Mouse (Mus musculus) bone marrow, adult 2 months (tissue): ENCODE results near the gene Olfr1412. TPM values are rescaled to one million over a fixed set of nuclear protein-coding genes. Genes with fewer than 3 reads are reported as not detected.

ENCODE experiments used
- H3K27ac ChIP-seq: fragments of 200-500 bp; 2 replicates; pipeline ENCODE4 v1.5.1; 2012; ENCODE audit warnings: low read depth, mild to moderate bottlenecking, control low read depth, inconsistent platforms, low read length; ENCODE audit not compliant: control insufficient read depth, poor library complexity, insufficient read depth
- H3K4me1 ChIP-seq: fragments of 200-500 bp; 2 replicates; pipeline ENCODE4 v1.6.1; 2011; ENCODE audit warnings: low read length; ENCODE audit not compliant: control insufficient read depth, insufficient read depth
- H3K4me3 ChIP-seq: fragments of 200-500 bp; replicated peaks from 2 replicates; pipeline ENCODE3; 2011; ENCODE audit warnings: mild to moderate bottlenecking, low read depth, low read length, control low read depth; ENCODE audit not compliant: control insufficient read depth
- CTCF ChIP-seq: fragments of 200-500 bp; IDR thresholded peaks from 2 replicates; pipeline ENCODE4 v1.5.1; 2011; ENCODE audit warnings: low read length, control low read depth; ENCODE audit not compliant: control insufficient read depth, insufficient read depth
- POLR2A ChIP-seq: fragments of 200-500 bp; IDR thresholded peaks from 2 replicates; pipeline ENCODE4 v1.6.1; 2011; ENCODE audit warnings: low read depth, mild to moderate bottlenecking, control low read depth, low read length, borderline replicate concordance; ENCODE audit not compliant: control insufficient read depth
- WGBS: fragments of 180-500 bp; shearing (Covaris S2); methylation state at CpG from one replicate; pipeline ENCODE4 v1.1.7; 2018; 5-methylcytosine and 5-hydroxymethylcytosine counted together
- polyA plus RNA-seq: library from polyadenylated mRNA; stranded (reverse); fragments of >200 nt; gene quantifications from 2 replicates; pipeline ENCODE4 v1.2.4, GENCODE M21; 2011; ENCODE audit warnings: low replicate concordance; ENCODE audit not compliant: missing spikeins, insufficient read depth, insufficient read length

Olfr1412 gene
- polyA plus RNA-seq, 1 experiment = not detected

DNA sequence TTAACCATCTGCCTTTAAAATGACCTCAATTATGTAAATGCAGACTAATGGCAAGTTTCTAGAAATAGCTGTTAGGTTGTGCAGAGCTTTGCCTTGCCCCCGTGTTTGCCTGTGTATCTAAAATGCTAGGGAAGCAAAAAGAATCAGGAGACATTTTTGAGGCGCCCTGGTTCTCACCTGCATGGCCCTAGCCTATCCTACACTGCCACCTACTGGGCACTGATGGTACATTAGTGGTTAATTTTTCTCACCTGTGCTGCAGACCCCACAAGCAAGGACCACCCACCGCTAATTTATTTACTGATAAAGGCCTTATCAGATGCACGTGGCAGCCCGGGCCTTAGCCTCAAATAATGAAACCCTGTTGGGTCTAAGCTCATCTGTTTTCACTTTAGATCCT is 25.4 kb downstream of the Olfr1412 start:
- Histone ChIP-seq H3K27ac (no peak overlapping the region), H3K4me3 (no peak overlapping the region), H3K4me1 (no peaks in the 10 kb centered on the region)
- WGBS = 4% methylated on average over 5 of the region's 5 CpGs
- peak; percentile 82 for TF ChIP-seq CTCF
- TF ChIP-seq POLR2A = no peak

DNA sequence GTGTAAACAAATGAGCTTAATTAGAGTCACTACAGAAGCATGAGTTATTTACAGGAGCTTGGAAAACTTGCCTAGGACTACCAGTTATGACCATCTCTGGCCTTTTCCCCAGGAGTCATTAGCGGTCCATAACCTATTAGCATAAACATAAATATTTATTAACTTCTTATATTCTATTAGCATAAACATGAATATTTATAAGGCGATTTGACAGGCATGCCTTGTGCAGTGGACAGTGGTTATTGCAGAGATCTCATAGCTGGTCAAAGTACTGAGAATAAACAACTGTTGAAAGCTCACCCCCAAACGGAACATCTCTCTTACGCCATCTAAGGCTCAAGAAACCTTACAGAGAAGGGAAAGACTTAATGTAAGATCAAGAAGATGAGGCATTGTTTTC is 27.6 kb downstream of the Olfr1412 start:
- TF ChIP-seq POLR2A (no peak), CTCF (no peak)
- Histone ChIP-seq H3K27ac (no peak overlapping the region), H3K4me3 (no peak overlapping the region), H3K4me1 (no peaks in the 10 kb centered on the region)
- WGBS = 46% methylated on average over 4 of the region's 4 CpGs

DNA sequence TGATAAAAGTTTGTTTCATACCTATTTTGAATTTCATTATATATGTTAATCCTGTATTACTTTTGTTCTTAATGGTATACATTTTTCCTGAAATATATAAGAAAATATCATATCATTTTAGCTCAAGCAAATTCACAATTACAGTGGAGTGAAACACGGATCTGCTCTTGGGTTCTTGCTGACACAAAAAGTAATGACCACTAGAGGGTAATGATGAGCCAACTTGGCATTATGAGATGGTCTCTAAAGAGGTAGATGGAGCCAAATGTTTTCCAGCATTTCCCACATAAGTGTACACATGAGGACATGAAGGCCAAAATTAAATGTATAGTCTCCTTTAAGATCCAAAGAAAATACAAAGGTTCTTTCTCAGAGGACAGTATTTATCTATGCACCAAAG is 28.9 kb downstream of the Olfr1412 start:
- Histone ChIP-seq H3K4me1 (no peaks in the 10 kb centered on the region), H3K27ac (no peak overlapping the region), H3K4me3 (no peak overlapping the region)
- TF ChIP-seq CTCF = no peak
- TF ChIP-seq POLR2A = no peak
- WGBS = 0% methylated on average over 1 of the region's 1 CpGs

DNA sequence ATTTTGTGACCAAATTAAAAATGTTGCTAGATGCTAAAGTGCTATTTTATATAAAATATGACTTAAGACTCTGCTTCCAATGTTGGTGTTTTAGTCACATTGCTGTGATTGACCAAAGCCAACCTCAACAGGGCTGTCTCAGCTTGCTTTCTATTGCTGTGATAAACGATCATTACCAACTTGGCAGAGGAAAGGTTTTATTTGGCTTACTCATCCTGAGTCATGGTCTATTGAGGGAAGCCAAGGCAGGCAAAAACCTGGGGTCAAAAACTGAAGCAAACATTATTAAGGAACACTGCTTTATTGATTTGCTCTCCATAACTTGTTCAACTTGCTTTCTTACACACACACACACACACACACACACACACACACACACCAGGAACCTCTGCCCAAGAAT is 30.5 kb downstream of the Olfr1412 start:
- Histone ChIP-seq H3K27ac (no peak overlapping the region), H3K4me3 (no peak overlapping the region), H3K4me1 (no peaks in the 10 kb centered on the region)
- 28% methylated on average over 1 of the region's 1 CpGs for whole genome bisulfite sequencing
- TF ChIP-seq POLR2A (no peak), CTCF (no peak)

DNA sequence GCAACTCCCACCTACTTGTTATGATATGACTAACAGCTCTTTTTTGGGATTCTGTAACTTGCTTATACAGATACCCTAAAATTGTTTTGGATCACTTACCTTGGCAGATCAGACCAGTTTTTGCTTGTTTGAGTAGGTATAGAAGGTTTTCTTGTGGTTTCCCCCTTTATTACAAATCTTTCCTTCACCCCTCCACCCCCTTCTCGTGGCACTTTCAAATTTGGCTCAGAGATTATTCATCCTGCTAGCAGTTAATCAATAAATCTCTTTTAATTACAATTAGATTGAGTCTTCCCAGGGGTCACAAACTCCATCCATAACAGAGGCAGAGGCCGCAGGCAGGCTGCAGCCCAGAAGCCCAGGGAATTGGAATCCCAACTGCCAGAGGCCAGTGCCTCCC is 31.9 kb downstream of the Olfr1412 start, which contains the start of gene Olfr12:
Gene Olfr12, plus strand, starts transcription at position 301 of the 400 bp plus-strand sequence.
- no peaks in the 10 kb centered on the region for H3K4me1 ChIP-seq
- no peak within 1 kb of the TSS for H3K4me3 ChIP-seq
- no peak within 1 kb of the TSS for H3K27ac ChIP-seq
- WGBS = 58% methylated on average over 2 of the region's 2 CpGs
- TF ChIP-seq POLR2A (no peak), CTCF (no peak)

DNA sequence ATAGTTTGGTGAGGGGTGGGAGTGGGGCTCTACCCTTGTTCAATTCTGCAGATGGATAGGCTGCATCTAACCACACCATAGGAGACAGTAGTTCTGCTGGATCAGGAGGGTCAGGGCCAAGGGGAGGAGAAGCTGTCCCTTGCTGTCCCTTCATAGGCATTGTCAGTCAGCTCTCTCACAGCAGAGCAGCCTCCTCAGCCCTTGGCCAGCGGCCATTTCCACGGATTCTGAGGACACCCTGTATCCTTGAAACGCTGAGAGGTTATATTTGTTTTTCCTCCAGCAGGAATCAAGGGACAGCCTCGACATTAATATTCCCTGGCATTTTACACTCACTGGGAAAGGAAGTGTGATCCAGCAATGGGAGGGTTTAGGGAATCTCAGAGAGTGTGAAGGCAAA is 32.8 kb downstream of the Olfr1412 start:
- no peak for TF ChIP-seq CTCF
- no peak for TF ChIP-seq POLR2A

DNA sequence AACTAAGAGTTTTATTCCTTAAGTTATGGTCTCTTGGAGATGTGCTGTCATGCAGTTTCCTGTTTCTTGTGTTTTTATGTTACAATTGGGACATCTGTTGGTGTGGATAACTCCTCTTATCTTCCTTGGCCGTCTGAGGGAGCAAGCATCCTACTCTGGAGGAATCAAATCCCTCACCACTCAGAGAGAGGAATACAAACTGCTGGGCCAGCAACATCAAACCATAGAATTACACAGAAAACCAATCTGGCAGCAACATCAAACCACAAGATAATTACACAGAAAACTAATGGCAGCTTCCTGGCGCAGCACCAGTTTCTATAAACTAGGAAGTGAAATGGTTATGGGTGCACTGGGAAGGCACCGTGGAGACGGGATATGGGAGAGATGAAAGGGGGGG is 42.6 kb downstream of the Olfr1412 start:
- Histone ChIP-seq H3K4me1 (no peaks in the 10 kb centered on the region), H3K4me3 (no peak overlapping the region), H3K27ac (no peak overlapping the region)
- WGBS = 12% methylated on average over 4 of the region's 4 CpGs
- no peak for TF ChIP-seq POLR2A
- no peak for TF ChIP-seq CTCF

More for the DNA sequence above, 32.8 kb downstream of the Olfr1412 start:
- WGBS = 63% methylated on average over 4 of the region's 4 CpGs
- no peak overlapping the region for H3K4me3 ChIP-seq
- H3K4me1 ChIP-seq = no peaks in the 10 kb centered on the region
- no peak overlapping the region for H3K27ac ChIP-seq

DNA sequence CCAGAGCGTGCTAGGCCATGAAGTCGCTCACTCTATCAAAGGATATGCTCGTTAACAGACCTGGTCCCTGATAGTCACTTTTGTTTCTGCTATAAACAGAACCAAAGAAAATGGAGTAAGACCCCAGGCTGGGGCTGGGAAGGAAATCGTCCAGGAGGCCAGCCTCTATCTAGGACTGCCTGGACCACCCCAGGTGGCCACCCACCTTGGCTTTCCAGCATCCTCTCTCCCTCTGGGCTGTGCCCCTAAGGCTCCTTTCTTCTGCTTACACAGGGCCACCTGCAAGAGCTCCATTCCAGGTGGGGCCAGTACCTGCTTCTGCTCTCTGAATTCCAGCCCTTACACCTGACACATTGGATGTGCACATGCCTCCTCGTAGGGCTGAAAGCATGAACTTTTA is 46.6 kb downstream of the Olfr1412 start:
- Histone ChIP-seq H3K4me3 (no peak overlapping the region), H3K4me1 (no peaks in the 10 kb centered on the region), H3K27ac (no peak overlapping the region)
- TF ChIP-seq POLR2A (no peak), CTCF (no peak)
- 73% methylated on average over 5 of the region's 5 CpGs for WGBS

DNA sequence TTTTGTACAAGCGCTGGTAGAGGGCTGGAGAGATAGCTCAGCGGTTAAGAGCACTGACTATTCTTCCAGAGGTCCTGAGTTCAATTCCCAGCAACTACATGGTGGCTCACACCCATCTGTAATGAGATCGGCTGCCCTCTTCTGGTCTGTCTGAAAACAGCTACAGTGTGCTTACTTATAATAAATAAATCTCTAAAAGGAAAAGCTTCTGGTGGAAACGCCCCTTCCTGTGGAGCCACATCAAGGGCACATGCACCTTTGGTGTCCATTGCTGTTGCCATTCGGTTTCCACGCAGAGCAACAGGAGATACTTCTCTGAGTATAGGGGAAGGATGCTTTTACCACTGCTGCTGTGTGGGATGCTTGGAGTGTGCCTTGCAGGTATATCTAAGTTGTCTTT is 47.4 kb downstream of the Olfr1412 start:
- WGBS = 45% methylated on average over 6 of the region's 6 CpGs
- no peak overlapping the region for H3K27ac ChIP-seq
- no peak overlapping the region for H3K4me3 ChIP-seq
- no peaks in the 10 kb centered on the region for H3K4me1 ChIP-seq
- no peak for TF ChIP-seq CTCF
- TF ChIP-seq POLR2A = no peak
